Mouse (Mus musculus) CH12.LX (cell line): Measurements from ENCODE around the gene Ptgs1. TPM values are rescaled to one million over a fixed set of nuclear protein-coding genes. Genes with fewer than 3 reads are reported as not detected.

ENCODE experiments used
- DNase-seq: peaks from one replicate; pipeline ENCODE4 v3.0.0-alpha.2; 2013; ENCODE audit errors: extremely low read depth
- H3K27ac ChIP-seq: 2 replicates; pipeline ENCODE4 v1.5.1; 2012; ENCODE audit warnings: low read depth, mild to moderate bottlenecking, control low read depth, moderate library complexity; ENCODE audit not compliant: insufficient read depth
- H3K27me3 ChIP-seq: replicated peaks from 2 replicates; pipeline ENCODE3; 2012; ENCODE audit warnings: inconsistent platforms
- H3K36me3 ChIP-seq, 2 experiments: replicated peaks in 1 of 2; 2 replicates each; pipeline versions ENCODE3 to v1.6.1; 2012; ENCODE audit warnings: inconsistent platforms in 1 of 2, low read length in 1 of 2, mild to moderate bottlenecking in 1 of 2, mixed read lengths in 1 of 2, moderate library complexity in 1 of 2; ENCODE audit not compliant: control insufficient read depth in 1 of 2, insufficient read depth in 1 of 2
- H3K4me1 ChIP-seq, 2 experiments: 2 replicates each; pipeline ENCODE4 v1.6.1; 2012; ENCODE audit warnings: inconsistent platforms in 1 of 2, moderate library complexity in 1 of 2; ENCODE audit not compliant: insufficient read depth in 2 of 2, control insufficient read depth in 1 of 2
- H3K4me2 ChIP-seq: 2 replicates; pipeline ENCODE4 v1.6.1; 2012; ENCODE audit warnings: low read depth, mild to moderate bottlenecking, control low read depth; ENCODE audit not compliant: poor library complexity, insufficient read depth, severe bottlenecking
- H3K4me3 ChIP-seq, 3 experiments: fragments of 150-350 bp in 1 of 3; sonication (generic) in 1 of 3; replicated peaks in 1 of 3; 2 replicates each; pipeline versions ENCODE3 to v1.5.1; 2011 to 2012; ENCODE audit warnings: low read depth in 2 of 3, low read length in 2 of 3, mild to moderate bottlenecking in 2 of 3, moderate library complexity in 2 of 3, control low read depth in 1 of 3, improper control_type of control experiment in 1 of 3, inconsistent platforms in 1 of 3, mixed read lengths in 1 of 3; ENCODE audit not compliant: poor library complexity in 1 of 3
- H3K79me2 ChIP-seq: replicated peaks from 2 replicates; pipeline ENCODE4 v1.6.1; 2012; ENCODE audit warnings: mild to moderate bottlenecking, moderate library complexity; ENCODE audit not compliant: control insufficient read depth, poor library complexity, insufficient read depth, severe bottlenecking; ENCODE audit errors: extremely low read depth
- H3K9ac ChIP-seq: 2 replicates; pipeline ENCODE4 v1.6.1; 2012; ENCODE audit warnings: low read depth, mild to moderate bottlenecking, control low read depth, moderate library complexity; ENCODE audit not compliant: insufficient read depth
- H3K9me3 ChIP-seq: replicated peaks from 2 replicates; pipeline ENCODE3; 2012; ENCODE audit warnings: low read length, inconsistent platforms, mixed read lengths
- CTCF ChIP-seq, 2 experiments: IDR thresholded peaks in 1 of 2; conservative IDR thresholded peaks in 1 of 2; 2 replicates each; pipeline ENCODE4 v1.5.1; 2011 to 2012; ENCODE audit warnings: low read depth in 2 of 2, low read length in 2 of 2, improper control_type of control experiment in 1 of 2, inconsistent platforms in 1 of 2, mild to moderate bottlenecking in 1 of 2, moderate library complexity in 1 of 2
- ETS1 ChIP-seq: conservative IDR thresholded peaks from 2 replicates; pipeline ENCODE4 v1.6.1; 2012; ENCODE audit warnings: low read depth, mild to moderate bottlenecking, inconsistent platforms, low read length, improper control_type of control experiment, moderate library complexity
- GABPA ChIP-seq: IDR thresholded peaks from 2 replicates; pipeline ENCODE4 v1.6.1; 2012; ENCODE audit warnings: low read depth, low read length, improper control_type of control experiment, inconsistent platforms; ENCODE audit not compliant: insufficient replicate concordance
- MEF2A ChIP-seq: IDR thresholded peaks from 2 replicates; pipeline ENCODE4 v1.6.1; 2014; ENCODE audit warnings: low read depth, mild to moderate bottlenecking, inconsistent platforms, low read length, improper control_type of control experiment, borderline replicate concordance
- MXI1 ChIP-seq: IDR thresholded peaks from 2 replicates; pipeline ENCODE4 v1.6.1; 2011; ENCODE audit warnings: mild to moderate bottlenecking, low read depth, low read length, improper control_type of control experiment
- RAD21 ChIP-seq: IDR thresholded peaks from 2 replicates; pipeline ENCODE4 v1.6.1; 2011; ENCODE audit warnings: low read depth, mild to moderate bottlenecking, low read length, improper control_type of control experiment, moderate library complexity
- RCOR1 ChIP-seq: conservative IDR thresholded peaks from 2 replicates; pipeline ENCODE4 v1.6.1; 2012; ENCODE audit warnings: low read depth, mild to moderate bottlenecking, inconsistent platforms, low read length, improper control_type of control experiment
- SMC3 ChIP-seq: IDR thresholded peaks from 2 replicates; pipeline ENCODE4 v1.6.1; 2011; ENCODE audit warnings: low read depth, low read length, improper control_type of control experiment
- USF1 ChIP-seq: IDR thresholded peaks from 2 replicates; pipeline ENCODE4 v1.6.1; 2014; ENCODE audit warnings: low read depth, mild to moderate bottlenecking, inconsistent platforms, low read length, improper control_type of control experiment
- ZC3H11A ChIP-seq: IDR thresholded peaks from 2 replicates; pipeline ENCODE4 v1.6.1; 2012; ENCODE audit warnings: low read depth, mild to moderate bottlenecking, inconsistent platforms, low read length, improper control_type of control experiment
- ZNF384 ChIP-seq: IDR thresholded peaks from 2 replicates; pipeline ENCODE4 v1.6.1; 2012; ENCODE audit warnings: low read depth, low read length, improper control_type of control experiment, inconsistent platforms
- dilution Hi-C: fragments of 300-500 bp; cut with MboI; formaldehyde crosslinking; loops from 2 replicates; pipeline ENCODE4 v1.14.3; 2020; ENCODE audit warnings: low sequenced_read_pairs; ENCODE audit not compliant: extremely low pct_unique_long_range_greater_than_20kb, extremely low pct_ligation_motif_present
- in situ Hi-C: fragments of 300-500 bp; cut with MboI; formaldehyde crosslinking; loops from 3 replicates; pipeline ENCODE4 v1.14.3; 2019; ENCODE audit warnings: low sequenced_read_pairs, low pct_ligation_motif_present, low pct_unique_long_range_greater_than_20kb, mixed read lengths
- polyA plus RNA-seq: library from polyadenylated mRNA; unstranded; fragments of >175 nt; gene quantifications from 2 replicates; pipeline ENCODE4 v1.2.1, GENCODE M21; 2012; ENCODE audit warnings: low read depth; ENCODE audit not compliant: insufficient read length
- total RNA-seq, 2 experiments: library from RNA; depleted of rRNA; stranded (reverse); fragments of 300-350 nt in 1 of 2; fragments of >200 nt in 1 of 2; gene quantifications; 2 replicates each; pipeline ENCODE4 v1.2.3; 2012 to 2014

The Ptgs1 gene
- total and polyA plus RNA-seq, 3 experiments, result 1.6 to 3.1 (median 3.0) TPM

GRCm38 (mm10) chr2:36272288-36272950, 42.2 kb downstream of the Ptgs1 start:
- in situ Hi-C loops (loop anchor here (10.0 kb wide), 1 partner anchor 58 kb away; no protein-coding TSS in a partner anchor), dilution Hi-C loops (no loop called here)
- Histone ChIP-seq H3K9ac (no peak overlapping the region), H3K36me3 (no peaks in the 10 kb centered on the region), H3K4me1 (peaks cover 0 to 23% of the 10 kb centered on the region in 2 experiments; a peak in 2 of 4 replicates), H3K27me3 (no peaks in the 10 kb centered on the region), H3K9me3 (no peaks in the 10 kb centered on the region), H3K27ac (no peak overlapping the region), H3K4me2 (no peak overlapping the region), H3K79me2 (no peaks in the 10 kb centered on the region), H3K4me3 (no peak overlapping the region)
- DNase-seq, result peak; percentile 34
- TF ChIP-seq MEF2A (no peak), SMC3 (no peak)
- TF ChIP-seq, all 38 proteins: peak for 0

DNA sequence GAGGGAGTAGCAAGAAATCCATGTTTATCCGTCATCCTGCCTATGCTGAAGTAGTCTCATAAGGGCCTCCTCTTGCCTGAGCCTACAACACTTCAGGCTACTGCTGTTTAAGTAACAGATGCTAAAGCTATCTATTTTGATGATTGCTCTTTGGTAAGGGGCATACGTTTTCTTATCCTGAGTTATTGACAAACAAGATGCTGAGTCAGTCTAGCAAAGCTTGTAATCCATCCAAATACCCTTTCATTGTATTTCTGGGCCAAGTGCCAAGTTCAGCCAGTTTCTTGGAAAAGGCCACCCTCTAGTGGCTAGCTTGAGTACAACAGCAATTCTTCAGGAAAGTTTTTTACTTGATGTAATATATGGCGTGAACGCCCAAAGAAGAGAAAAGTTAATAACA, 46.2 kb downstream of the Ptgs1 start:
- dilution Hi-C loops, result no loop called here
- Histone ChIP-seq H3K9me3 (no peaks in the 10 kb centered on the region), H3K36me3 (no peaks in the 10 kb centered on the region), H3K4me2 (no peak overlapping the region)
- peak; percentile 74 for DNase-seq
- TF ChIP-seq SMC3, result peak; percentile 86
- peak; percentile 63 to 92 for TF ChIP-seq CTCF (conservative IDR thresholded peaks at IDR 0.05 in 1 of 2, IDR thresholded peaks at IDR 0.05 in 1 of 2; ENCODE audit: low read depth in 2 of 2, low read length in 2 of 2)
- peak; percentile 96 for TF ChIP-seq RAD21
- TF ChIP-seq ZC3H11A, result peak; percentile 58
- TF ChIP-seq RCOR1, result no peak
- TF ChIP-seq, all 38 proteins: peak for 4
- Histone ChIP-seq H3K4me3 (no peak overlapping the region), H3K27ac (no peak overlapping the region), H3K9ac (no peak overlapping the region), H3K79me2 (no peaks in the 10 kb centered on the region), H3K4me1 (peaks cover 2 to 23% of the 10 kb centered on the region in 2 experiments; a peak in 2 of 4 replicates), H3K27me3 (peaks cover 3% of the 10 kb centered on the region)
- in situ Hi-C loops, result loop anchor here (10.0 kb wide), 1 partner anchor 62 kb away; no protein-coding TSS in a partner anchor

DNA sequence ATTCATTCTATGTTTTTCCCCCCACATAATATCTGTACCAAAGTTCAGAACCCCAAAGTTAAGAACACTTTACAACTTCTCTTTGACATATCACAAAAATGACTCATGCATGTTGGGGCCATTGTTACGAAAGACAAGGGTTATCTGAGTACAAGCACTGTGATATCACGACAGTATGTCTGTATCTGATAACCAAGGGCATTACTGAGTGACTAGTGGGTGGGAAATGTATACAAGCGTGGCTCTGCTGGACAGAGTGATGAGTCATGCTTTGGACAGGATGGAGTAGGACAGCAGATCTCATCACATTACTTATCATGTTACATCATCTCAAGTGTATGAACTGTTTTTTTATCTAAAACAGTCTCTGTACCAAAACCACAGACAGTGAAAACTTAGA, 48.5 kb downstream of the Ptgs1 start:
- Histone ChIP-seq H3K9ac (no peak overlapping the region), H3K9me3 (no peaks in the 10 kb centered on the region), H3K4me1 (peaks cover 2 to 5% of the 10 kb centered on the region in 2 experiments; a peak in 1 of 4 replicates), H3K27ac (no peak overlapping the region), H3K4me2 (no peak overlapping the region), H3K4me3 (no peak overlapping the region), H3K36me3 (no peaks in the 10 kb centered on the region), H3K79me2 (no peaks in the 10 kb centered on the region), H3K27me3 (peaks cover 3% of the 10 kb centered on the region)
- dilution Hi-C loops, result no loop called here
- in situ Hi-C loops, result loop anchor here (10.0 kb wide), 1 partner anchor 64 kb away; no protein-coding TSS in a partner anchor
- TF ChIP-seq MXI1 (no peak), RAD21 (no peak), GABPA (no peak), ETS1 (no peak), ZNF384 (no peak), USF1 (no peak)
- no peak for DNase-seq
